Mouse (Mus musculus): ENCODE measurements around the gene Dock7. TPM values are rescaled to one million over a fixed set of nuclear protein-coding genes. Genes with fewer than 3 reads are reported as not detected.

The Dock7 gene
- 18.5 and 19.1 TPM in 2 replicates for polyA plus RNA-seq (2015; fragmentation: Nextera tagmentation; extraction: Ambion mirVana)

GRCm38 (mm10) chr4:99120211-99121122 lies at the start of gene Dock7:
TSS of gene Dock7 (minus strand) at chr4:99120915.

DNA sequence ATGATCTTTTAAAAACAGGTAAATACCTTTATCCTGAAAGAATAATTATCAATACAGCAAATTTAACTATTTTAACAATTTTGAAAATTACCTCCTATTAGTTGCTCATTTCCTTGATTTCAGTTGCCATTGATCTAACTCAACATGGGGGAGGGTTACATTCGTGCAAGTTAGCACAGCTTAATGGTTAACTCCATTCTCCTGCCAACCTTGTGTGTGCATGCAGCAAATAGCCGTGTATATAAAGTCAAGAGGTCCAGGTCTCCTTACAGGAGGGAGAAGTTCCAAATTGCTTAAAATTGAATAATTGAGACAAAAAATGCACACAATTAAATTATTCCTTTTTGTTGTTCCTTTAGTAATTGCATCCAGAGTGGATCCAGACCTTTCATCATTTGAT lies 90.0 kb downstream of the Dock7 start, which contains the start of gene Angptl3:
Angptl3 (plus strand) TSS at position 269 of the 400 bp plus-strand sequence.

GRCm38 (mm10) chr4:98923568-98924070 lies 197.1 kb downstream of the Dock7 start, which contains the start of gene Usp1:
TSS of gene Usp1 (plus strand) at chr4:98923810.

Other genes starting within 250 kb of the Dock7 start
- 26.2 and 31.8 TPM in 2 replicates for gene Usp1, start 197.1 kb downstream of the Dock7 start, polyA plus RNA-seq (2015; fragmentation: Nextera tagmentation; extraction: Ambion mirVana)
- gene Angptl3, start 90.0 kb downstream of the Dock7 start, polyA plus RNA-seq (2015; fragmentation: Nextera tagmentation; extraction: Ambion mirVana) = 0.69 and 0.71 TPM in 2 replicates
- gene Atg4c, start 73.0 kb upstream of the Dock7 start, polyA plus RNA-seq (2015; fragmentation: Nextera tagmentation; extraction: Ambion mirVana) = 6.9 and 8.3 TPM in 2 replicates
- 0.16 and 0.24 TPM in 2 replicates for gene Gm12689, start 175.0 kb upstream of the Dock7 start, polyA plus RNA-seq (2015; fragmentation: Nextera tagmentation; extraction: Ambion mirVana)